Mouse (Mus musculus) embryonic fibroblast, embryonic 13.5 days (primary cell): ENCODE data around the gene Palld. TPM values are rescaled to one million over a fixed set of nuclear protein-coding genes. Genes with fewer than 3 reads are reported as not detected.

Source experiments
- H3K27ac ChIP-seq: 2 replicates; pipeline ENCODE4 v1.5.1; 2012; ENCODE audit warnings: low read length, control low read depth, inconsistent platforms; ENCODE audit not compliant: insufficient read depth
- H3K4me1 ChIP-seq: 2 replicates; pipeline ENCODE4 v1.6.1; 2011; ENCODE audit warnings: low read length; ENCODE audit not compliant: control insufficient read depth, insufficient read depth
- H3K4me3 ChIP-seq: 2 replicates; pipeline ENCODE4 v1.5.1; 2011; ENCODE audit warnings: mild to moderate bottlenecking, control low read depth, low read length; ENCODE audit not compliant: insufficient read depth
- CTCF ChIP-seq: IDR thresholded peaks from 2 replicates; pipeline ENCODE4 v1.5.1; 2011; ENCODE audit warnings: mild to moderate bottlenecking, control low read depth, low read length, moderate library complexity, borderline replicate concordance; ENCODE audit not compliant: insufficient read depth
- POLR2A ChIP-seq: IDR thresholded peaks from 2 replicates; pipeline ENCODE4 v1.6.1; 2011; ENCODE audit warnings: low read depth, mild to moderate bottlenecking, control low read depth, low read length, moderate library complexity
- polyA plus RNA-seq: library from polyadenylated mRNA; stranded (reverse); fragments of >200 nt; gene quantifications from 2 replicates; pipeline ENCODE4 v1.2.4, GENCODE M21; 2011; ENCODE audit warnings: low read depth; ENCODE audit not compliant: missing spikeins, insufficient read length

The Palld gene
- polyA plus RNA-seq, 1 experiment: 228 TPM

GRCm38 (mm10) chr8:61470213-61470612 lies 432.3 kb downstream of the Palld start:
- H3K4me3 ChIP-seq: no peak overlapping the region
- no peaks in the 10 kb centered on the region for H3K4me1 ChIP-seq
- TF ChIP-seq POLR2A: no peak
- no peak for TF ChIP-seq CTCF
- no peak overlapping the region for H3K27ac ChIP-seq

GRCm38 (mm10) chr8:61467553-61467815 lies 435.0 kb downstream of the Palld start:
- no peaks in the 10 kb centered on the region for H3K4me1 ChIP-seq
- no peak overlapping the region for H3K27ac ChIP-seq
- no peak overlapping the region for H3K4me3 ChIP-seq
- TF ChIP-seq POLR2A: no peak
- no peak for TF ChIP-seq CTCF

- TF ChIP-seq POLR2A (no peak), CTCF (no peak)
- H3K4me1 ChIP-seq: no peaks in the 10 kb centered on the region
- no peak overlapping the region for H3K4me3 ChIP-seq
- H3K27ac ChIP-seq: no peak overlapping the region
Measured at GRCm38 (mm10) chr8:61466696-61467552, 435.6 kb downstream of the Palld start.

- TF ChIP-seq CTCF (no peak), POLR2A (no peak)
- H3K27ac ChIP-seq: no peak overlapping the region
Measured at GRCm38 (mm10) chr8:61464393-61464792, 438.1 kb downstream of the Palld start.

GRCm38 (mm10) chr8:61462221-61462620 lies 440.3 kb downstream of the Palld start:
- no peak for TF ChIP-seq CTCF
- no peak for TF ChIP-seq POLR2A
- Histone ChIP-seq H3K4me1 (no peaks in the 10 kb centered on the region), H3K27ac (no peak overlapping the region), H3K4me3 (no peak overlapping the region)

More at GRCm38 (mm10) chr8:61464393-61464792, 438.1 kb downstream of the Palld start:
- Histone ChIP-seq H3K4me3 (no peak overlapping the region), H3K4me1 (no peaks in the 10 kb centered on the region)

Other genes starting within 250 kb of the Palld start
- 1.2 and 2.6 TPM in 2 replicates for gene Ddx60, start 25.4 kb upstream of the Palld start, polyA plus RNA-seq
- not detected in 2 replicates for gene Anxa10, start 220.5 kb upstream of the Palld start, polyA plus RNA-seq